Mouse (Mus musculus) NIH3T3 (cell line): ENCODE data around the gene Amh.

ENCODE experiments used
- DNase-seq: peaks from one replicate; pipeline ENCODE4 v3.0.0-alpha.2; 2012; ENCODE audit warnings: low read depth

Amh gene

DNA sequence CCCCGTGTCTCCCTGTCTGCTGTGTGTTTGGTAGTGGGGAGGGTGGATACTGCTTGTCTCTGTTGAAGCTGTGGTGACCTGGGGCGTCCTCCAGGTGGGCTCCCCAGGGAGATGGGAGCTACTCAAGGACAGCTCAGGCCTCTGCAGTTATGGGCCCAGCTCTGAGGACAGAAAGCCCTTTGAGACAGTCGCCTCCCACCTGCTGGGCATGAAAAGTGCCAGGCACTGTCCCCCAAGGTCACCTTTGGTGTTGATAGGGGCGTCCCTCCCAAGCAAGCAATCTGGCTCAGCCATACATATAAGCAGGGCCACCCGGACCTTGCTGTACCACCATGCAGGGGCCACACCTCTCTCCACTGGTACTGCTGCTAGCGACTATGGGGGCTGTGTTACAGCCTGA is at the start of gene Amh:
Amh (plus strand) TSS at position 328 of the 400 bp plus-strand sequence.
- no peak for DNase-seq

GRCm38 (mm10) chr10:80755291-80756015 is 49.6 kb upstream of the Amh start:
- DNase-seq = no peak

DNA sequence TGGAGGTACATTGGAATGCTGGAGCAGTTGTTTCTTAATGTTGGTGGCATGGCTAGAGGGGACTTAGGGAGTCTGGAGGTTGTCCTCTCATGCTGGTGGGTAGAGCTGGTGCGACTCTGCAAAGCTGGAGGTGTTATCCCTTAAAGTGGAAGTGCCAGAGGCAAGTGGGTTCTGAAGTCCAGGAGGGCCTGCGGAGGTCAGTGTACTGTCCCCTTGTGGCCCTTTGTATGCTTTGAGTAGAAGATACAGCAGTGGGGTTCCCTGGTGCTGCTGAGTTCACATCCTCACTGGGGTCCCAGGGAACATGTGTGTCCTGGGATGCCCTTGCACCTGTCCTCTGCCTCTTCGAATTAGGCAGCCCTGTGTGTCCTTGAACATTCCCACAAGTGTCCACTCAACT is 48.9 kb upstream of the Amh start:
- peak; percentile 21 for DNase-seq

DNA sequence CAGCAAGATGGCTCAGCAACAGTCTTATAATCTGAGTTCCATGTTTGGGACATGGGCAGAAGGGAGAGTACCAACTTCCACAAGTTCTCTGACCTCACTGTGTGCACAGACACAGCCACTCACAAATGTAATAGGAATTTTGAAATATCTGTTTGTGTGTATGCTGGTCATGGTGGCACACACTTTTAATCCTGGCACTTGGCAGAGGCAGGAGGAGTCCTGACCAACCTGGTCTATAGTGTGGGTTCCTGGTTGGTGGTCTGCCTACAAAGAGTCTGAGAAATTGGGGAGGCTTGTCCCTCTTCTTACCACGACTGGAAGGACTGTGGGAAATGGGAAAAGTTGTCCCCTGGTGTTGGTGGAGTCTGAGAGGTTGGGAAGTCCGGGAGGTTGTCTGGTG is 48.5 kb upstream of the Amh start:
- DNase-seq = no peak

- peak; percentile 44 for DNase-seq
These were observed 48.1 kb upstream of the Amh start for GRCm38 (mm10) chr10:80756967-80757366.

- peak; percentile 82 for DNase-seq
These were observed 47.3 kb upstream of the Amh start for GRCm38 (mm10) chr10:80757717-80758116.

DNA sequence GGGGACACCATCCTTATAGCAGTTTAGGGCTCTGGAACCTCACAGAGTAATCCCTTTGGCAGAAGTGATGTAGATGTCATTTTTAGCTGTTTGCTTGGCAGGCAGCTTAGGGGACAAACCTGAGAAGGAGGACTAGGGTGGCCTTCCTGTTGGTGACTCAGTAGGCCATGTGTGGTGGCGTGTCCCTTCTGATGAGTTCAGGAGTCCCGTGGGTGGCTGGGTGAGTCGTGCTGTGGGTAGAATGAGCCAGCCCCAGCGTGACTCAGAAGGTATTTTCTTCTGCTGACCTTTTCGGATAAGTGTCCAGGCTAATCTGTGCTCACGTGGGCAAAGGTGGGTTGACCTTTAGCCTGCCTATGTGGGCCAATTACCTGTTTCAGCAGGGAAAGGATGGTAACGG is 46.4 kb upstream of the Amh start:
- DNase-seq = peak; percentile 32

GRCm38 (mm10) chr10:80760596-80761524 is 44.2 kb upstream of the Amh start:
- no peak for DNase-seq

- no peak for DNase-seq
These were observed 43.2 kb upstream of the Amh start for GRCm38 (mm10) chr10:80761821-80762220.

DNA sequence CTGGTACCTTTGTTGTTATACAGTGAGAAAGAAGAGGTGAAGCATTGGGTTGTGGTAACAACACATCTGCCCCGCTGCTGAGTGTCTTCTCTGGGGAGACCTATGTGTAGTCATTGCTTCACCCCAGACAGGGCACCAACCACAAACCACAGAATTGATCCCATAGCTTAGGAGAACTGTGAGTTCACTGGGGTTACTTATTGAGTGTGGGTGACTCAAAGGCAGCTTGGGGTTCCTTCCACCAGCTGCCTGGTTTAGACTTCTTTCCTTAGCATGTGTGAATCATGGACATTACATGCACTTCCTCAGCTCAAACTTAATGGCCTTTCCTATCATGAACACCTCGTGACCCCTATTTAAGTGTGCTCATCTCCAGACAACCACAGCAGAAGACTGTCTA is 41.5 kb upstream of the Amh start:
- peak; percentile 48 for DNase-seq

DNA sequence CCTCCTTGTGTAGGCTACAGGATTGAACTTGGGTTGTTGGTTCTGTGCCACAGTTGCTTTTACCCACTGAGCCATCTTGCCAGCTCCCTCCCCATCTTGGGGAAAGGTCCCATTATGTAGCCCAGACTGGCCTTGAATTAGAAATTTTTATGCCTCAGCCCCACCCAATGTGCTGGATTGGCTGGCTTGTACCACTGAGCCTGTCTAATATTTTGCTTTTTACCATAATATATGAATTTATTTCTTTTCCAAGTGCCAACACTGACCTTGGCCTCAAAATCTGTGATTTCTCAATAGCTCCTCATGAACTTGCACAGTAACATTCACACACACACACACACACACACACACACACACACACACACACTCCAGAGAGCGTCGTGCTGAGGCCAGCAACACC is 39.3 kb upstream of the Amh start:
- peak; percentile 27 for DNase-seq

DNA sequence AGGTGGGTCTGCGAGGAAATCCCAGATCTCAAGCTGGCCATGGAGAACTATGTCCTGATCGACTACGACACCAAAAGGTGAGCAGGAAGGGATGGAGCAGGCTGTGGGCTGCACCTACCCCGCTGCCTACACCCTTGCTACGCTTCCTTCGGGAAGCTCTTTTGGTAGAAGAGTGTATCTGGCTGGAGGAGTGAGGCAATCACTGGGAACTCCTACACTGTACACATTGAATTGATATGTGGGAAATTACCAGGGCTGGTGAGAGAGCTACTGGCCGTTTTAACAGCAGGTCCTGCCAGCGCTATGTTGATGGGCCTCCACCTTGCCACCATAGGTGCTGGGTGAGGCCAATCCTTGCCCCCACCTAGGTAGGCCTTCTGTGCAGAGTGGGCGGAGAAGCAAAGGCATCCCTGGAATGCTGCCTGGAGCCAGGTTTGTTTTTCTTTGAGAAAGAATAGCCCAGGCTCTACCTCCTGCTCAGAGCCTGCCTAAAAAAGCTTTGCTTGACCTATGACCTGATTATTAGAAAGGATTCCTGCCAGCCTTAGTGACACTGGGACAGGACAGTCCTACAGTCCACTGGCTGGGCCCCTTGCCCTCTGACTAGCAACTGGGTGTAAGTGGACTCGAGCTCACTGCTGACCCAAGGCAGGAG is 38.8 kb upstream of the Amh start:
- no peak for DNase-seq

- DNase-seq = no peak
These were observed 36.7 kb upstream of the Amh start for GRCm38 (mm10) chr10:80768365-80768764.

DNA sequence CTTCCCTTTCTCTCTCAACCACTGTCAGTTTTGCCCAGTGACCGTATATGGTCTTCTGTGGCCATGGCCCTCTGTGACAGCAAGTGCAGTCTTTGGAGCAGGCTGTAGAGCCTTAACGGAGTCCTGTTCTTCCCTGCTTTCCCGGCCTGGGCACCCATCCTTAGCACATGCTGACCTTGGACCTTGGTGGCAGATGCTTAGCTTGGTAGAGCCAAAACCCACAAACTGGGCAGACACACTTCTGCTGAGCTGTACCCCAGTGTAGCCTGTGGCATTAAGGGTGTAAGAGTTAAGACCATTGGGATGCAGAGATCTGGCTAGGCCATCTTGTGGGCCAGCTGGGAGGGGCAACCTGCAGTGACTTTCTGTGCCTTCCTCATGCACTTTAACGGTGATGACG is 31.2 kb upstream of the Amh start:
- DNase-seq = no peak

GRCm38 (mm10) chr10:80774549-80774948 is 30.5 kb upstream of the Amh start:
- peak; percentile 96 for DNase-seq

DNA sequence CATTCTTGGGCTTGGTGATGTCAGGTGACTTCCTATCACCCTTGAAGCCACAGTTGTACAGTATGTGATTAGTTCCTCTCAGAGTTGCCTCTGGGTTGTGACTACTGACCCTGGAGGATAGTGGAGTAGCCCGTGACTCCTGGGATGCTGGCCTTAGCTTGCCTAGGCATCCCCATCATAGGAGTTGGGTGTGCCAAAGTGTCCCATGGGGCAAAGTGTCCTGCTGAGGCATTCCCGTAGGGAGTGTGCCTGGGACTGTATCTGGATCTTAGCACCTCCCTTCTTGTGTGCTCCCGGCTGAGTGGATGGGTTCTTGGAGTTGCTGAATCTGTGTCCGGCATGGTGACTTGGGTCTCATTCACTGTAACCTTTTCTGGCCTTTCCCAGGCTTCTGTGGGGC is 30.1 kb upstream of the Amh start:
- no peak for DNase-seq

- no peak for DNase-seq
These were observed 29.3 kb upstream of the Amh start for GRCm38 (mm10) chr10:80775731-80776130.

DNA sequence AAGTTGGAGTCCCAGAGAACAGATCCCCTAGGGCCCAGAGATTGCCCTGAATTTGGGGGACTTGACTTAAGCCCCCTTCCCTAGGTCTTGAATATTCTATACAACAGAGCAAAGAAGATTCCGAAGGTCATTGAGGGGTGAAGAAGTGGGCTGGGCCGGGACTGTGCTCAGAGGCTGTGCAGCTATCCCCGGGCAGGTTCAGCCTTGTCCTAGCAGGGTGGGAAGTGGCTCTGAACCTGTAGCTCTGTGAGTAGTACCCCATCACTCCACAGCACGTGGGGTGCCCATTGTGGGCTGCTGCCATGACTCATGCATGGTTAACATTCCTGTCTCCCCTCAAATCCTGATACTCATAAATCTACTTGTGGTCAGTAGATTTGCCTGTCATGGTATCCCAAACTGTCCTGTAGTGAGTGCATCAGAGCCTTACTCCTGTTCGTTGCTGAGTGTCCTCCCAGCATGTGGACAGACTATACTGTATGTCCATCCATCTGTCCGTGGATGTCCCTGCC is 28.6 kb upstream of the Amh start:
- peak; percentile 56 for DNase-seq

GRCm38 (mm10) chr10:80777123-80777522 is 27.9 kb upstream of the Amh start:
- DNase-seq = no peak

DNA sequence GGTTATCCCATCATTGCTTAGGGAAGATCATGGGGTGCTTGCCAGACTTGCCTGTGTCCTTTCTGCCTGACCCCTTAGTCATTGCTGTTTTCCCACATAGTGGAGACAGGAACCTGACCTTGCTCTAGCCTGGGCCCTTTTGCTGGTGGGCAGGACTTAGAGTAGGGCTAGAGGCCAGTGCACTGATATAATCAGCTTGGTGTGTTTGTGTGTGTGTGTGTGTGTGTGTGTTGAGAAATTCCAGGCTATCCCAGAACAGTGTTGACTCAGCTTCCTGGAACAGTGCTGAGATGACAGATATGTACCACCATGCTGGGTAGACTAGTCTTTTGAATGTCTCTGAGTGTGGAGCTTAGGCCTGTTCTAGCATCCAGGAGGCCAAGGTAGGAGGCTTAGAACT is 25.5 kb upstream of the Amh start:
- peak; percentile 61 for DNase-seq

DNA sequence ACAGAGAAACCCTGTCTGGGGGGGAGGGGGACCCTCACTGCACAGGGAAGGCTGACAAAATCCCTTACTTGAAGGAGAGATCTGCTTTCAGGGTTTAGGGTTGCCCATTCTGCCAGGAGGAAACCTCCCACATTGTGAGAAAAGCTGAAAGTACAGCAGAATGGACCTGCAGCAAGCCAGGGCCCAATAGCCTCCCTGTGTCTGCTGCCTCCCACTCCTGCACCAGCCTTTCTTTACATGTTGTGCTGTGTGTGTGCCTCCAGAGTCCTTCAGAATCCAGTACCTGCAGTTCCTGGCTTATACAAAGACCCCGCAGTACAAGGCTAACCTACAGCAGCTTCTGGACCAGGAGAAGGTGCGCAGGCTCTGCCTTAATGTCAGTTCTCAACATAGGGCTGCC is 20.7 kb upstream of the Amh start:
- no peak for DNase-seq

GRCm38 (mm10) chr10:80784871-80785270 is 20.2 kb upstream of the Amh start:
- DNase-seq = no peak

- DNase-seq = no peak
These were observed 19.1 kb upstream of the Amh start for GRCm38 (mm10) chr10:80785963-80786362.
